Mouse (Mus musculus) megakaryocyte-erythroid progenitor cell, adult 5-6 weeks (primary cell): ENCODE measurements around the gene Zfand3. TPM values are rescaled to one million over a fixed set of nuclear protein-coding genes. Genes with fewer than 3 reads are reported as not detected.

Source experiments
- ATAC-seq: replicated peaks from 2 replicates; pipeline ENCODE4 v1.8.0; 2016; ENCODE audit warnings: mild to moderate bottlenecking, inconsistent platforms; ENCODE audit not compliant: severe bottlenecking, poor library complexity, low FRiP score, low TSS enrichment
- total RNA-seq, 2 experiments: library from RNA; stranded (forward) in 1 of 2; stranded (reverse) in 1 of 2; fragments of 200-1000, 215-1000 nt in 1 of 2; fragments of >200 nt in 1 of 2; fragmentation: Nextera tagmentation in 1 of 2; gene quantifications; 2 replicates each; pipeline ENCODE4 v1.2.3; 2014 to 2017

Gene Zfand3
- total RNA-seq, 2 experiments from 2014 or later: 4.9 to 9.5 TPM

- no peak for ATAC-seq
These were observed 10.1 kb upstream of the Zfand3 start for GRCm38 (mm10) chr17:29994459-29994858.

- no peak for ATAC-seq
These were observed 8.5 kb upstream of the Zfand3 start for GRCm38 (mm10) chr17:29995986-29996385.

GRCm38 (mm10) chr17:29997726-29998125 lies 6.8 kb upstream of the Zfand3 start:
- ATAC-seq: no peak

- ATAC-seq: no peak
These were observed 5.8 kb upstream of the Zfand3 start for GRCm38 (mm10) chr17:29998566-29999295.

GRCm38 (mm10) chr17:30005103-30005443 lies 540 bp downstream of the Zfand3 start:
- ATAC-seq: no peak

- ATAC-seq: no peak
These were observed 963 bp downstream of the Zfand3 start for GRCm38 (mm10) chr17:30005451-30005941.

- no peak for ATAC-seq
These were observed 2.3 kb downstream of the Zfand3 start for GRCm38 (mm10) chr17:30006877-30007276.

- ATAC-seq: no peak
These were observed 3.4 kb downstream of the Zfand3 start for GRCm38 (mm10) chr17:30007883-30008282.

- ATAC-seq: no peak
These were observed 3.9 kb downstream of the Zfand3 start for GRCm38 (mm10) chr17:30008392-30008791.

GRCm38 (mm10) chr17:30014660-30015059 lies 10.1 kb downstream of the Zfand3 start:
- no peak for ATAC-seq

GRCm38 (mm10) chr17:30018927-30019610 lies 14.5 kb downstream of the Zfand3 start:
- no peak for ATAC-seq

- no peak for ATAC-seq
These were observed 15.4 kb downstream of the Zfand3 start for GRCm38 (mm10) chr17:30019942-30020341.

- ATAC-seq: no peak
These were observed 20.1 kb downstream of the Zfand3 start for GRCm38 (mm10) chr17:30024651-30025050.

GRCm38 (mm10) chr17:30026617-30027016 lies 22.1 kb downstream of the Zfand3 start:
- peak; percentile 69 for ATAC-seq

- ATAC-seq: peak; percentile 58
These were observed 23.0 kb downstream of the Zfand3 start for GRCm38 (mm10) chr17:30027343-30028029.

GRCm38 (mm10) chr17:30029633-30030226 lies 25.2 kb downstream of the Zfand3 start:
- ATAC-seq: peak; percentile 42

GRCm38 (mm10) chr17:30032796-30033195 lies 28.3 kb downstream of the Zfand3 start:
- ATAC-seq: no peak

- no peak for ATAC-seq
These were observed 29.5 kb downstream of the Zfand3 start for GRCm38 (mm10) chr17:30033991-30034390.

- ATAC-seq: no peak
These were observed 30.9 kb downstream of the Zfand3 start for GRCm38 (mm10) chr17:30035216-30036005.
